Mouse (Mus musculus) lung, adult 2 months (tissue): ENCODE data around the gene Cap2. TPM values are rescaled to one million over a fixed set of nuclear protein-coding genes. Genes with fewer than 3 reads are reported as not detected.

Experiments
- DNase-seq: peaks from one replicate; pipeline ENCODE4 v3.0.0; 2022
- H3K4me1 ChIP-seq: fragments of 200-500 bp; 2 replicates; pipeline ENCODE4 v1.6.1; 2011; ENCODE audit warnings: low read length; ENCODE audit not compliant: control insufficient read depth, insufficient read depth
- H3K4me3 ChIP-seq: fragments of 200-500 bp; replicated peaks from 2 replicates; pipeline ENCODE3; 2011; ENCODE audit warnings: low read depth, mild to moderate bottlenecking, control low read depth, low read length; ENCODE audit errors: extremely low read depth
- CTCF ChIP-seq: fragments of 200-500 bp; IDR thresholded peaks from 2 replicates; pipeline ENCODE4 v1.5.1; 2011; ENCODE audit warnings: mild to moderate bottlenecking, low read length, control low read depth; ENCODE audit not compliant: insufficient read depth
- POLR2A ChIP-seq: fragments of 200-500 bp; IDR thresholded peaks from 2 replicates; pipeline ENCODE4 v1.6.1; 2011; ENCODE audit warnings: low read depth, mild to moderate bottlenecking, control low read depth, low read length, borderline replicate concordance; ENCODE audit errors: extremely low read depth
- WGBS: fragments of 180-500 bp; shearing (Covaris S2); methylation state at CpG from one replicate; pipeline ENCODE4 v1.1.7; 2018; 5-methylcytosine and 5-hydroxymethylcytosine counted together
- polyA plus RNA-seq: library from polyadenylated mRNA; depleted of rRNA; stranded (reverse); fragments of >200 nt; gene quantifications from 2 replicates; pipeline ENCODE4 v1.2.3, GENCODE M21; 2012

Cap2 gene
- polyA plus RNA-seq, 1 experiment, result 17.8 TPM

DNA sequence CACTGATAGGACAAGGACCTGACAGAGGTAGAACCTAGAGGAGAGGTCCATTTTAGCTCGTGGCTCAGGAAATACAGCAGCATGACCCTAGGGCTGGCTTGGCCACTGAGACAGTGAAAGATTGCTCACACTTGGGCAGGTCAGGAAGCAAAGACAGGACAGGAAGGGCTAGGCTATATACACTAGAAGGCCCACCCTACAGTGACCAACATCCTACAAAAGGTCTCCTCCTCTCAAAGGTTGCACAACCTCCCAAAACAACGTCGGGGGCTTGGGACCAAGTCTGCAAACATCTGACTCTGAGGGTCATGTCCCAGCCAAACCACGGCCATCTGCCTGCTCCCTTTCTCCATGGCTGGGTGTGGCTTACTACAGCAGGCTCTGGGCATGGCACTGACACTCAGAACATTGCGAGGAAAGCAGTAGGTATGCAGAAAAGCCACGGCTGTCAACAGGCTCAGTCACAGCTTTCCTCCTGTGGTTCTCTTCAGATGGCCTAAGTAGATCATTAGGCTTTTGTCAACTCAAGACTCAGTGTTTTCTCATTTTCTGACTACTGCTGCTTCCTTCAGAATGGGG is 112.1 kb downstream of the Cap2 start:
- 42% methylated on average over 6 of the region's 6 CpGs for WGBS
- no peak for DNase-seq
- H3K4me3 ChIP-seq, result no peak overlapping the region
- TF ChIP-seq POLR2A, result no peak
- no peak for TF ChIP-seq CTCF
- H3K4me1 ChIP-seq, result peaks cover 3% of the 10 kb centered on the region; the same call in 1 of the 2 replicates

DNA sequence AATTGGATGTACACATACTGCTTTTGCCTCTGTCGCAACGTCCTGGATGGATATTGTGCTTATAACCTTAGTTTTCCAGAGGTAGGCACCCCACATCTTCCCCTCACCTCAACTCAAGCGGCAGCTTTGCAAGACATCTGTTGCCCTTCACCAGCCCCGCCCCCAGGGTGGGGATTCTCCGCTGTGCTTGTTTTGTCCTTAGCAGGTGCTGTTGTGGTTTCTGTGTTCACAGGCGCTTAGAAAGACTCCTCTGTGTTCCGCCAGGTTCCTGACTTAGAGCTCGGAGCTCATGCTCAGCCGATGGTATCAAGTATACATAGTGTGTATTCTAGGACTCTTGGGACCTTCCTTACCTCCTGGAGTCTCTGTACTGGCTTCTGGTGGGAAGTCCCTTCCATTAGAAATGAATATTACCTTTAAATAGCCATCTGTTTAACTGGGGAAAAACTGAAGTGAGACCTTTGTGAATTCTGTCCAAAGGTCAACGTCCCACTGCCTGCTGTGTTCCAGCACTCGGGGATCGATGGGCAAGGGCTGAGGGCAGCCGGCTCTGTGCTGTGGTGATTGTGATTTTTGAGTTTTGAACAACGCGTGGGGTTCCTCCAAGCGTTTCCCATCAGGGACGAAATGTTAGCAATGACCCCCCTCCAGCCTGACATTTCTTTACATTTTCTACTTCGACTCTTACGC is 115.2 kb downstream of the Cap2 start:
- no peak overlapping the region for H3K4me3 ChIP-seq
- no peak for DNase-seq
- H3K4me1 ChIP-seq, result peaks cover 3% of the 10 kb centered on the region
- TF ChIP-seq POLR2A, result no peak
- no peak for TF ChIP-seq CTCF
- WGBS, result 90% methylated on average over 19 of the region's 19 CpGs

DNA sequence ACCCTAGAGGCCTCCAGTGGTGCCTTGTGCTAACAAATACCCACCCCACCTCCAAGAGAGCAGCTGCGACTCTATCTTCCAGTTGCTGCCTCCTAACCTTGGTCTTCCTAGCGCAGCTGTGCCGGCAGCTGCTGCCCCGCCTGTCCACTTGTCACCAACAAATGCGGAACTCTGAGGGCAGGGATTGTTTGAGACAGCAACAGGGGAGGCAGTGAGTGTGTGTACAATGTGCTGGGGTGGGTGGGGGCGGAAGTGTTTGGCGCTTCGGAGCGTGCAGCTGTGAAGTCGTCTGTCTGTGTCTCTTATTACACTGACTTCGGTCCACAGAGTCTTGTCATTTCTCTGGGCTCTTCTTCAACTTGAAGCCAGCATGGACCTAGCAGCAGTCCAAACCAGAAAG is 118.0 kb downstream of the Cap2 start:
- TF ChIP-seq POLR2A (no peak), CTCF (no peak)
- WGBS, result 13% methylated on average over 11 of the region's 11 CpGs
- Histone ChIP-seq H3K4me1 (no peaks in the 10 kb centered on the region; the same call in 1 of the 2 replicates), H3K4me3 (no peak overlapping the region)
- DNase-seq, result no peak

- H3K4me3 ChIP-seq, result no peak overlapping the region
- no peak for DNase-seq
These were observed 119.5 kb downstream of the Cap2 start for GRCm38 (mm10) chr13:46620964-46621757.

GRCm38 (mm10) chr13:46626608-46627007 is 125.0 kb downstream of the Cap2 start:
- no peaks in the 10 kb centered on the region for H3K4me1 ChIP-seq
- H3K4me3 ChIP-seq, result no peak overlapping the region
- WGBS, result 62% methylated on average over 9 of the region's 9 CpGs
- TF ChIP-seq CTCF (no peak), POLR2A (no peak)
- no peak for DNase-seq

More at GRCm38 (mm10) chr13:46620964-46621757, 119.5 kb downstream of the Cap2 start:
- TF ChIP-seq CTCF (no peak), POLR2A (no peak)
- no peaks in the 10 kb centered on the region; the same call in 1 of the 2 replicates for H3K4me1 ChIP-seq
- WGBS, result 86% methylated on average over 7 of the region's 7 CpGs

DNA sequence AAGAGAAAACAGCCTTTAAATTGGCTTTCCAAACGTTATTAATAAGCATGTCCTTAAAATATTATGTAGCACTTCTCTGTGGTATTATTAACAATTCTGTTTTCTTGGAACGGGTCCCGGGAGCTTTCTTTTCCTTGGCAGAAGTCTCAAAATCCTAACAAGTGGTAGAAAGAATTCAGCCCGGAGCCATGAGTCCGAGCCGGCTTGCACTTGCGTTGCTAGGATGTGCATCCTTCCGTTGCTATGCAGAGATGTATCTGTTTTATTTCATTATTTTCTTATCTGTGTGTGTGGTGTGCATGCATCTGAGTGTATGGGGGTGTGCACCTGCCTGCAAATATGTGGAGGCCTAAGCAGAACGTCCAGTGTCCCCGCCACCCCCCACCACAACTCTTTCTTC is 126.2 kb downstream of the Cap2 start:
- H3K4me1 ChIP-seq, result no peaks in the 10 kb centered on the region
- 58% methylated on average over 10 of the region's 10 CpGs for WGBS
- no peak for DNase-seq

DNA sequence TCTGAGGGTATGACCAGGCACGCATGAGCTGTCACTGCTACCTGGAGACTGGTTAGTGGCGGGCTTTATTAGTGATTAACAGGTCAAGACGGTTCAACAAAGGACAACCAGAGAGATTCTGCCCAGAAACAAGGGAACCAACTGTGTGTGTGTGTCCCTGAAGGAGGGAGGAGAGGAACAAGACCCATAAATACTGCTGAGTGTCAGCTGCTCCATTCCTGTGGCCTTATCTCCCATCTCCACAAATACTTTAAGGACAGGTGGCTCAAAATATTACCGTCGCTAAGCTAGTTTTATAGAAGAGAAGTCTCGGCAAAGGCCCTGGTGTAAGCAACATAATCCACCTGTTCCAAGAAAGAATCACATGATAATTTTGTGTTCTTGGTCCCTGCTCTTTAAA is 127.7 kb downstream of the Cap2 start:
- WGBS, result 77% methylated on average over 6 of the region's 6 CpGs
- no peak for TF ChIP-seq CTCF
- TF ChIP-seq POLR2A, result no peak
- no peak for DNase-seq
- Histone ChIP-seq H3K4me3 (no peak overlapping the region), H3K4me1 (no peaks in the 10 kb centered on the region)

More for the DNA sequence above, 126.2 kb downstream of the Cap2 start:
- no peak overlapping the region for H3K4me3 ChIP-seq
- no peak for TF ChIP-seq CTCF
- TF ChIP-seq POLR2A, result no peak

GRCm38 (mm10) chr13:46632796-46633195 is 131.1 kb downstream of the Cap2 start:
- no peak for DNase-seq
- 42% methylated on average over 4 of the region's 4 CpGs for WGBS
- TF ChIP-seq POLR2A (no peak), CTCF (no peak)
- Histone ChIP-seq H3K4me3 (no peak overlapping the region), H3K4me1 (no peaks in the 10 kb centered on the region)

DNA sequence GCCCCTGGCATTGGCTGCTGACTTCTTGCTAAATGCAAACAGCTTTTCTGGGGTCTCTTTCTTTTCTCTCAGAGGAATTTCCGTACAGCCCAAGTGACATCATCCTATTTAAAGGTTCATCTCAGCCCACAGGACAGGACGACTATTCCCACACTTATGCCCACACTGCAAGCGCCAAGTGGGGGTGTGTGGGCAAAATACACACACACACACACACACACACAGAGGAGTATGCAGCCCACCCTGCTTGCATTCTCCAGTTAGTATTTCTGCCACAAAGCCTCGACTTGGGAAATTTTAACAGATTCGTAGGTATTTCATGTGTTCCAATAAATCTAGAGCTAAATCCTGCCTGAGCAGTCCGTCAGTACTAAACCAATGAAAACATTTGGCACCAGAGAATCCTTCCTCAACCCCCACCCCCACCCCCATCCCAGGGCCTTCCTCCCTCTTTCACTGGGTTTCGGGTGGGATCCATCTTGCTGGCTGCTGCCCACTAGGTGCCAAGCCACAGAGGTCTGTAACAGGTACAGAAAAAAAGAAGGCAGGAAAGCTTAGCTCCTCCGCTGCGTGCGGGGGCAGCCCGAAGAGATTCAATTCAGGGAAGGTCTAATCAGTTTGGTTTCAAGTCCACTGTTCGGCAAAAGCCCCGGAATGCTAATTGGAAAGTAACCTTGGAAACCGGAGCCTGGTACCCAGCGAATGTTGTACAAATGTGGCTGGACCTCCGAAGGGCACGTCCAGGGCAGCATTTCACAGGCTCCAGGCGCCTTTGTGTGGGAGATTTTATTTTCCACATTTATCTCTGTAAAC is 131.9 kb downstream of the Cap2 start:
- DNase-seq, result no peak
- WGBS, result 67% methylated on average over 18 of the region's 18 CpGs

More for the DNA sequence above, 131.9 kb downstream of the Cap2 start:
- no peak for TF ChIP-seq POLR2A
- no peak for TF ChIP-seq CTCF
- Histone ChIP-seq H3K4me3 (no peak overlapping the region), H3K4me1 (no peaks in the 10 kb centered on the region)
